Mouse (Mus musculus): ENCODE measurements at regions not wholly inside any gene's neighbourhood (a gene's known extent, or its start where the extent isn't known, plus 50 kb on each side); places are given as distances from the start of the nearest gene placed in this dataset.
A peak's percentile ranks its signal among the peaks of the same experiment; 100 is the strongest.

- DNase-seq (ENCODE audit: low spot score) = no peak
Observed at GRCm38 (mm10) chr5:18080761-18081160, 118.4 kb downstream of the Gnat3 start.

GRCm38 (mm10) chr5:18082219-18082618 is 119.9 kb downstream of the Gnat3 start:
- DNase-seq (ENCODE audit: low spot score) = no peak

GRCm38 (mm10) chr5:18083789-18084188 is 121.4 kb downstream of the Gnat3 start:
- no peak for DNase-seq (ENCODE audit: low spot score)

GRCm38 (mm10) chr5:18085456-18085855 is 123.1 kb downstream of the Gnat3 start:
- no peak for DNase-seq (ENCODE audit: low spot score)

GRCm38 (mm10) chr5:18087919-18088445 is 125.6 kb downstream of the Gnat3 start:
- DNase-seq (ENCODE audit: low spot score) = peak; percentile 14

GRCm38 (mm10) chr5:18089956-18090355 is 127.6 kb downstream of the Gnat3 start:
- DNase-seq (ENCODE audit: low spot score) = no peak

- DNase-seq (ENCODE audit: low spot score) = no peak
Observed at GRCm38 (mm10) chr5:18114905-18115689, 152.7 kb downstream of the Gnat3 start.

- no peak for DNase-seq (ENCODE audit: low spot score)
Observed at GRCm38 (mm10) chr5:18135794-18136678, 173.7 kb downstream of the Gnat3 start.

- DNase-seq (ENCODE audit: low spot score) = no peak
Observed at GRCm38 (mm10) chr5:18137450-18138061, 175.2 kb downstream of the Gnat3 start.

- no peak for DNase-seq (ENCODE audit: low spot score)
Observed at GRCm38 (mm10) chr5:18152241-18152640, 189.9 kb downstream of the Gnat3 start.

GRCm38 (mm10) chr5:18153703-18154102 is 191.4 kb downstream of the Gnat3 start:
- DNase-seq (ENCODE audit: low spot score) = no peak

GRCm38 (mm10) chr5:18163515-18163914 is 196.6 kb downstream of the Gnai1 start:
- DNase-seq (ENCODE audit: low spot score) = no peak

GRCm38 (mm10) chr5:18177810-18178209 is 182.3 kb downstream of the Gnai1 start:
- DNase-seq (ENCODE audit: low spot score) = no peak

GRCm38 (mm10) chr5:18211395-18212057 is 148.6 kb downstream of the Gnai1 start:
- no peak for DNase-seq (ENCODE audit: low spot score)
